Mouse (Mus musculus): ENCODE measurements around the gene Hoxc4.

Gene Hoxc4

GRCm38 (mm10) chr15:103084944-103085343 is 66.2 kb downstream of the Hoxc4 start:
- no peak for DNase-seq (ENCODE audit: low spot score)

GRCm38 (mm10) chr15:103085831-103086671 is 67.3 kb downstream of the Hoxc4 start:
- no peak for DNase-seq (ENCODE audit: low spot score)
